Mouse (Mus musculus): ENCODE measurements around the gene Wdr20.

GRCm38 (mm10) chr12:110714215-110714614 is 23.5 kb upstream of the Wdr20 start:
- TF ChIP-seq EP300 (IDR thresholded peaks at IDR 0.05; ENCODE audit: low read depth) (no peak), CTCF (IDR thresholded peaks at IDR 0.05; ENCODE audit: low read depth) (no peak)

All from heart, postnatal 0 days (tissue).